Mouse (Mus musculus) neutrophil, adult 59 days (primary cell): ENCODE data around the gene Tubg2. TPM values are rescaled to one million over a fixed set of nuclear protein-coding genes. Genes with fewer than 3 reads are reported as not detected.

Source experiments
- total RNA-seq, 2 experiments: library from RNA; stranded (reverse); gene quantifications; 1 replicate in 1 of 2; 2 replicates in 1 of 2; pipeline ENCODE4 v1.2.4; 2023

Tubg2 gene
- total RNA-seq = 1 to 10 TPM; 1.5 to 2.0 TPM

GRCm38 (mm10) chr11:101155728-101156371 is at the start of gene Tubg2:
Gene Tubg2 (plus strand): TSS chr11:101155907.

DNA sequence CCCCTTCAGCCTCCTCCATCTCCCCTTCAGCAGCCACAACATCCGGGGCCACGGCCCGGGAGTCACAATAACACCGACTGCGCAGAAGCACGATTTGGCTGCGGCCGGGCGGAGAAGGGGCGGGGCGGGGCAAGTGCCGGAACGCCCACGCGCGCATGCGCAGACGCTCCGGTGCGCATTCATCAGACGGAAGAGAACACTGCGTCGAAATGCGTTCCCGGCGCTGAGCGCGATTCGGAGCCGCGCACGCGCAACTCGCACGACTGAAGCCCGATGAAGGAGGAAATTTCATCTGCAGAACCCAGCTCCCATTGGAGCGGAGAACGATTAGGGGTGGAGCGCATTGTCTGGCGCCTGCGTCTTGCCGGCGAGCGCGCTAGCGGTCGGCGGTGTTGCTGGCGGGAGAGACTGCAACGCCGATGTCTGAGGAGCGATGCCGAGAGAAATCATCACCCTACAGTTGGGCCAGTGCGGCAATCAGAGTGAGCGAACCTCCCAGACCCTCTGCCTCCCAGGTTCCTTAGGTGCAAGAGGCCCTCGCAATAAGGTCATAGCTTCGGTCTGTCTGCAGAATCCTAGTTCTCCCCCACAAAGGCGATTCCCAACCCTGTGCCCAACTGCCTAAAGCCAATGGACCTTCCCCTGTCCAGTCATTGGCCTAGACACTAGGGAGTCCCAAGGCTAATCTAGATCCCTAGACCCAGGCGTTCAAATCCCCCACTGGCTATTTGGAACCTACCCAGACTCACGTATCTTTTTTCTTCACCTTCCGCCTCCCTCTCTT is 35.8 kb upstream of the Tubg2 start, which contains the start of the genes Retreg3 and Tubg1:
Retreg3 (minus strand) TSS at position 133 of the 784 bp plus-strand sequence.
Tubg1 (plus strand) TSS at position 178 of the 784 bp plus-strand sequence.

GRCm38 (mm10) chr11:101170354-101170810 is 14.7 kb downstream of the Tubg2 start, which contains the start of gene Cntnap1:
Gene Cntnap1 (plus strand): TSS chr11:101170523.

GRCm38 (mm10) chr11:101170811-101171610 is 15.3 kb downstream of the Tubg2 start, which contains the start of gene Plekhh3:
Gene Plekhh3 (minus strand): TSS chr11:101171351.

GRCm38 (mm10) chr11:101174851-101175628 is 19.3 kb downstream of the Tubg2 start, which contains the start of gene Ccr10:
Gene Ccr10 (minus strand): TSS chr11:101175443.

Other genes starting within 250 kb of the Tubg2 start
- 100 to 1,000 TPM; 260 to 273 TPM for gene Stat3, start 216.4 kb upstream of the Tubg2 start, total RNA-seq
- 1 to 10 TPM in 1 of 2 experiments, under 1 TPM in 1; 0.49 to 1.3 TPM for gene Cavin1, start 185.0 kb upstream of the Tubg2 start, total RNA-seq
- 100 to 1,000 TPM; 105 to 107 TPM for gene Atp6v0a1, start 146.5 kb upstream of the Tubg2 start, total RNA-seq
- 1 to 10 TPM; 7.4 to 9.3 TPM for gene Naglu, start 85.9 kb upstream of the Tubg2 start, total RNA-seq
- gene Hsd17b1, start 77.5 kb upstream of the Tubg2 start, total RNA-seq = under 1 TPM; 0.46 to 0.78 TPM
- gene Coasy, start 73.3 kb upstream of the Tubg2 start, total RNA-seq = 10 to 100 TPM; 11.1 to 13.6 TPM
- gene Mlx, start 68.6 kb upstream of the Tubg2 start, total RNA-seq = 10 to 100 TPM; 37.4 to 40.4 TPM
- gene Psmc3ip, start 60.5 kb upstream of the Tubg2 start, total RNA-seq = 1 to 10 TPM; 5.2 to 5.7 TPM
- 10 to 100 TPM; 29.8 to 31.7 TPM for gene Retreg3, start 36.0 kb upstream of the Tubg2 start, total RNA-seq
- gene Tubg1, start 36.0 kb upstream of the Tubg2 start, total RNA-seq = 10 to 100 TPM; 12.9 to 17.0 TPM
- gene Cntnap1, start 14.6 kb downstream of the Tubg2 start, total RNA-seq = under 1 TPM; 0.47 to 0.79 TPM
- 1 to 10 TPM; 2.6 to 3.3 TPM for gene Plekhh3, start 15.4 kb downstream of the Tubg2 start, total RNA-seq
- under 1 TPM; 0.33 to 0.35 TPM for gene Ccr10, start 19.5 kb downstream of the Tubg2 start, total RNA-seq
- gene Ezh1, start 70.6 kb downstream of the Tubg2 start, total RNA-seq = 10 to 100 TPM; 46.8 to 51.8 TPM
- not detected for gene Ramp2, start 90.1 kb downstream of the Tubg2 start, total RNA-seq
- 10 to 100 TPM; 62.8 to 67.7 TPM for gene Vps25, start 97.8 kb downstream of the Tubg2 start, total RNA-seq
- 1 to 10 TPM in 1 of 2 experiments, under 1 TPM in 1; 0.64 to 2.3 TPM for gene Wnk4, start 104.7 kb downstream of the Tubg2 start, total RNA-seq
- gene Cntd1, start 123.1 kb downstream of the Tubg2 start, total RNA-seq = 1 to 10 TPM; 1.2 to 2.1 TPM
- gene Coa3, start 123.2 kb downstream of the Tubg2 start, total RNA-seq = 10 to 100 TPM; 31.6 to 34.4 TPM
- gene Becn1, start 146.4 kb downstream of the Tubg2 start, total RNA-seq = 100 to 1,000 TPM; 143 to 152 TPM
- gene Psme3, start 160.3 kb downstream of the Tubg2 start, total RNA-seq = 10 to 100 TPM; 64.4 to 73.2 TPM
- gene Aoc2, start 169.2 kb downstream of the Tubg2 start, total RNA-seq = 1 to 10 TPM; 3.4 TPM
- gene Aoc3, start 174.7 kb downstream of the Tubg2 start, total RNA-seq = not detected
- gene G6pc, start 211.7 kb downstream of the Tubg2 start, total RNA-seq = not detected